Mouse (Mus musculus) right cerebral cortex, postnatal 10 days (tissue): ENCODE measurements around the gene Myrf.

Experiments used
- DNase-seq, 2 experiments: peaks; one replicate each; pipeline ENCODE4 v3.0.0; 2021; ENCODE audit warnings: low spot score in 2 of 2

The Myrf gene

GRCm38 (mm10) chr19:10248128-10248527 is 7.6 kb upstream of the Myrf start:
- no peak for DNase-seq

GRCm38 (mm10) chr19:10247165-10247564 is 6.6 kb upstream of the Myrf start:
- DNase-seq: no peak

GRCm38 (mm10) chr19:10244183-10244582 is 3.6 kb upstream of the Myrf start:
- peak; percentile 63 to 70 for DNase-seq

GRCm38 (mm10) chr19:10242916-10243315 is 2.4 kb upstream of the Myrf start:
- no peak for DNase-seq

- no peak for DNase-seq
Observed at GRCm38 (mm10) chr19:10239975-10240653, 434 bp downstream of the Myrf start.

GRCm38 (mm10) chr19:10239419-10239818 is 1.1 kb downstream of the Myrf start:
- DNase-seq: no peak

GRCm38 (mm10) chr19:10238477-10238876 is 2.1 kb downstream of the Myrf start:
- DNase-seq: no peak

- no peak for DNase-seq
Observed at GRCm38 (mm10) chr19:10235784-10236565, 4.6 kb downstream of the Myrf start.

- no peak for DNase-seq
Observed at GRCm38 (mm10) chr19:10232327-10233017, 8.1 kb downstream of the Myrf start.

GRCm38 (mm10) chr19:10231871-10232270 is 8.7 kb downstream of the Myrf start:
- DNase-seq: no peak

GRCm38 (mm10) chr19:10231016-10231415 is 9.5 kb downstream of the Myrf start:
- no peak for DNase-seq

GRCm38 (mm10) chr19:10225767-10226166 is 14.8 kb downstream of the Myrf start:
- DNase-seq: no peak

GRCm38 (mm10) chr19:10224637-10225453 is 15.7 kb downstream of the Myrf start:
- no peak for DNase-seq

- DNase-seq: no peak
Observed at GRCm38 (mm10) chr19:10223561-10223960, 17.0 kb downstream of the Myrf start.

GRCm38 (mm10) chr19:10222656-10223055 is 17.9 kb downstream of the Myrf start:
- no peak for DNase-seq

- no peak for DNase-seq
Observed at GRCm38 (mm10) chr19:10221585-10221984, 19.0 kb downstream of the Myrf start.

GRCm38 (mm10) chr19:10219593-10219992 is 21.0 kb downstream of the Myrf start:
- DNase-seq: no peak

- DNase-seq: peak in 1 of 2 experiments; percentile 51
Observed at GRCm38 (mm10) chr19:10219108-10219507, 21.4 kb downstream of the Myrf start.

- DNase-seq: no peak
Observed at GRCm38 (mm10) chr19:10216101-10216500, 24.4 kb downstream of the Myrf start.

- no peak for DNase-seq
Observed at GRCm38 (mm10) chr19:10213796-10214471, 26.6 kb downstream of the Myrf start.

GRCm38 (mm10) chr19:10210885-10211284 is 29.7 kb downstream of the Myrf start:
- no peak for DNase-seq
